Comparison of ENCODE assay signal across 15 mouse cellular contexts in genomic region chr13:38602966-38603365, GRCm38 (mm10). TPM values are rescaled to one million over a fixed set of nuclear protein-coding genes. Genes with fewer than 3 reads are reported as not detected.
A peak's percentile ranks its signal among the peaks of the same experiment; 100 is the strongest.
DNase-seq lines count a peak whose midpoint lies in the region; ATAC-seq lines count a peak whose summit lies in the region.
"Had no signal": no experiment of that assay in that cellular context is flagged by ENCODE, and none has a peak within 500 bp of the region (broad histone marks: within the 10 kb centered on the region; RNA-seq: fewer than 3 reads in every experiment).

No protein-coding gene starts in this region.

- peak overlapping the region; percentile 8; the same call in 1 of the 2 replicates for H3K27ac ChIP-seq in hindbrain, embryonic 16.5 days (ENCODE audit: low read depth, low read length)
- H3K27ac ChIP-seq in hindbrain, embryonic 11.5 days (ENCODE audit: low read depth, low read length): no peak overlapping the region
- H3K27ac ChIP-seq: liver, embryonic 13.5 days; midbrain, embryonic 15.5 days; stomach, embryonic 15.5 days had no signal

- no peak for DNase-seq in hindbrain, embryonic 11.5 days (ENCODE audit: low spot score)
- DNase-seq in adrenal gland, adult 2 months: peak; percentile 84
- DNase-seq in adrenal gland, postnatal 14 days: peak; percentile 75
- DNase-seq in left cerebral cortex, postnatal 36 days (ENCODE audit: low spot score in 2 of 2): peak; percentile 55 to 59
- no peak for DNase-seq in gastrocnemius, postnatal 14 days
- DNase-seq: cerebellum, postnatal 14 days; heart, adult 18-20 months; liver, embryonic 13.5 days; lung, postnatal 4 days had no signal

- no peak overlapping the region for H3K9ac ChIP-seq in hindbrain, embryonic 16.5 days (ENCODE audit: low read depth, low read length)
- H3K9ac ChIP-seq in hindbrain, embryonic 11.5 days (ENCODE audit: low read depth, low read length): no peak overlapping the region
- H3K9ac ChIP-seq: liver, embryonic 13.5 days; midbrain, embryonic 15.5 days; stomach, embryonic 15.5 days had no signal

- no peaks in the 10 kb centered on the region for H3K9me3 ChIP-seq in hindbrain, embryonic 16.5 days (ENCODE audit: control insufficient read depth, low read length)
- H3K9me3 ChIP-seq in hindbrain, embryonic 11.5 days (ENCODE audit: control insufficient read depth, low read length): no peaks in the 10 kb centered on the region
- H3K9me3 ChIP-seq: liver, embryonic 13.5 days; midbrain, embryonic 15.5 days; stomach, embryonic 15.5 days had no signal

- intact Hi-C loops in left cerebral cortex, postnatal 36 days (cut with DNase I): loop anchor here (5.0 kb wide), 1 partner anchor 81 kb away; no protein-coding TSS in a partner anchor
- intact Hi-C loops in gastrocnemius, postnatal 14 days (cut with DNase I; ENCODE audit: low total_unique reads): no loop called here

- H3K4me1 ChIP-seq in hindbrain, embryonic 16.5 days (ENCODE audit: control insufficient read depth, insufficient read depth, low read depth, low read length): no peaks in the 10 kb centered on the region
- H3K4me1 ChIP-seq in hindbrain, embryonic 11.5 days (replicated peaks; ENCODE audit: control insufficient read depth, insufficient read depth, low read length): no peaks in the 10 kb centered on the region
- H3K4me1 ChIP-seq: midbrain, embryonic 15.5 days had no signal

- no peaks in the 10 kb centered on the region for H3K27me3 ChIP-seq in hindbrain, embryonic 16.5 days (replicated peaks; ENCODE audit: control insufficient read depth, insufficient read depth, low read length)
- H3K27me3 ChIP-seq in hindbrain, embryonic 11.5 days (ENCODE audit: control insufficient read depth, insufficient read depth, low read length): no peaks in the 10 kb centered on the region
- H3K27me3 ChIP-seq: liver, embryonic 13.5 days; midbrain, embryonic 15.5 days; stomach, embryonic 15.5 days had no signal

- H3K4me3 ChIP-seq in hindbrain, embryonic 16.5 days (ENCODE audit: low read length): no peak overlapping the region
- no peak overlapping the region for H3K4me3 ChIP-seq in hindbrain, embryonic 11.5 days (ENCODE audit: low read depth, low read length)
- H3K4me3 ChIP-seq: liver, embryonic 13.5 days; midbrain, embryonic 15.5 days; stomach, embryonic 15.5 days had no signal

- peaks cover 2% of the 10 kb centered on the region; the same call in 1 of the 2 replicates for H3K36me3 ChIP-seq in hindbrain, embryonic 16.5 days (ENCODE audit: control insufficient read depth, insufficient read depth, low read length)
- H3K36me3 ChIP-seq in hindbrain, embryonic 11.5 days (ENCODE audit: control insufficient read depth, insufficient read depth, low read length): peaks cover 2% of the 10 kb centered on the region; the same call in 1 of the 2 replicates
- H3K36me3 ChIP-seq: midbrain, embryonic 15.5 days; stomach, embryonic 15.5 days had no signal

- no peak overlapping the region for H3K4me2 ChIP-seq in hindbrain, embryonic 16.5 days (ENCODE audit: low read length)
- H3K4me2 ChIP-seq in hindbrain, embryonic 11.5 days (replicated peaks; ENCODE audit: low read depth, low read length): no peak overlapping the region
- H3K4me2 ChIP-seq: liver, embryonic 13.5 days; midbrain, embryonic 15.5 days; stomach, embryonic 15.5 days had no signal

- peak; percentile 34; the same call in 1 of the 2 replicates for ATAC-seq in hindbrain, embryonic 16.5 days
- no peak for ATAC-seq in hindbrain, embryonic 11.5 days (ENCODE audit: low FRiP score)
- ATAC-seq in megakaryocyte-erythroid progenitor cell, adult 5-6 weeks (replicated peaks; ENCODE audit: low FRiP score, low TSS enrichment, poor library complexity, severe bottlenecking): no peak
- ATAC-seq: forebrain, embryonic 16.5 days; intestine, postnatal 0 days; midbrain, embryonic 15.5 days had no signal

- 80% methylated on average over 13 of the region's 13 CpGs for WGBS in hindbrain, embryonic 16.5 days
- WGBS in hindbrain, embryonic 11.5 days: 92% methylated on average over 13 of the region's 13 CpGs

RNA-seq across cellular contexts. Expression of gene Bloc1s5, which starts 31.9 kb away (rescaled TPM):
- 22.2 and 24.7 TPM in 2 replicates for polyA plus RNA-seq in hindbrain, embryonic 16.5 days (2015; fragmentation: Nextera tagmentation; extraction: Ambion mirVana)
- polyA plus RNA-seq in hindbrain, embryonic 11.5 days (2014; fragmentation: Nextera tagmentation; extraction: Ambion mirVana): 24.1 and 28.1 TPM in 2 replicates
- 10 to 100 TPM; 18.3 to 25.2 TPM for total RNA-seq in adrenal gland, adult 2 months (2021)
- polyA plus RNA-seq in adrenal gland, adult 2 months (2012; rRNA removed): 5.3 and 5.9 TPM in 2 replicates
- 13.8 and 17.9 TPM in 2 replicates for total RNA-seq in adrenal gland, postnatal 14 days (2021)
- 10 to 100 TPM; 10.8 to 14.6 TPM for total RNA-seq in left cerebral cortex, postnatal 36 days (2021)
- total RNA-seq in megakaryocyte-erythroid progenitor cell, adult 5-6 weeks (2014; fragmentation: Nextera tagmentation): 13.1 and 18.0 TPM in 2 replicates
- total RNA-seq in megakaryocyte-erythroid progenitor cell, adult 5-6 weeks (2017): 13.7 and 15.9 TPM in 2 replicates
- 1 to 10 TPM; 5.5 to 5.8 TPM for total RNA-seq in gastrocnemius, postnatal 14 days (2021)

RNA-seq across cellular contexts. Expression of gene Eef1e1, which starts 55.9 kb away (rescaled TPM):
- polyA plus RNA-seq in hindbrain, embryonic 16.5 days (2015; fragmentation: Nextera tagmentation; extraction: Ambion mirVana): 101 and 108 TPM in 2 replicates
- 69.3 and 69.9 TPM in 2 replicates for polyA plus RNA-seq in hindbrain, embryonic 11.5 days (2014; fragmentation: Nextera tagmentation; extraction: Ambion mirVana)
- 10 to 100 TPM; 32.0 to 39.7 TPM for total RNA-seq in adrenal gland, adult 2 months (2021)
- 1.5 and 1.7 TPM in 2 replicates for polyA plus RNA-seq in adrenal gland, adult 2 months (2012; rRNA removed)
- total RNA-seq in adrenal gland, postnatal 14 days (2021): 31.8 and 41.2 TPM in 2 replicates
- 10 to 100 TPM; 26.0 to 28.3 TPM for total RNA-seq in left cerebral cortex, postnatal 36 days (2021)
- total RNA-seq in megakaryocyte-erythroid progenitor cell, adult 5-6 weeks (2014; fragmentation: Nextera tagmentation): 80.8 and 96.0 TPM in 2 replicates
- 132 TPM in 2 replicates for total RNA-seq in megakaryocyte-erythroid progenitor cell, adult 5-6 weeks (2017)
- total RNA-seq in gastrocnemius, postnatal 14 days (2021): 10 to 100 TPM; 14.2 to 20.0 TPM

Comparison
In these comparisons a context has a peak if more than half of its experiments do, and no peak if none do; other contexts are left out.
1. DNase-seq: peak in adrenal gland, adult 2 months (single experiment), adrenal gland, postnatal 14 days (single experiment) and left cerebral cortex, postnatal 36 days (2 of 2); none in hindbrain, embryonic 11.5 days (single experiment) and gastrocnemius, postnatal 14 days (single experiment).